8 mouse cellular contexts compared by ENCODE assay signal in the genomic region with DNA sequence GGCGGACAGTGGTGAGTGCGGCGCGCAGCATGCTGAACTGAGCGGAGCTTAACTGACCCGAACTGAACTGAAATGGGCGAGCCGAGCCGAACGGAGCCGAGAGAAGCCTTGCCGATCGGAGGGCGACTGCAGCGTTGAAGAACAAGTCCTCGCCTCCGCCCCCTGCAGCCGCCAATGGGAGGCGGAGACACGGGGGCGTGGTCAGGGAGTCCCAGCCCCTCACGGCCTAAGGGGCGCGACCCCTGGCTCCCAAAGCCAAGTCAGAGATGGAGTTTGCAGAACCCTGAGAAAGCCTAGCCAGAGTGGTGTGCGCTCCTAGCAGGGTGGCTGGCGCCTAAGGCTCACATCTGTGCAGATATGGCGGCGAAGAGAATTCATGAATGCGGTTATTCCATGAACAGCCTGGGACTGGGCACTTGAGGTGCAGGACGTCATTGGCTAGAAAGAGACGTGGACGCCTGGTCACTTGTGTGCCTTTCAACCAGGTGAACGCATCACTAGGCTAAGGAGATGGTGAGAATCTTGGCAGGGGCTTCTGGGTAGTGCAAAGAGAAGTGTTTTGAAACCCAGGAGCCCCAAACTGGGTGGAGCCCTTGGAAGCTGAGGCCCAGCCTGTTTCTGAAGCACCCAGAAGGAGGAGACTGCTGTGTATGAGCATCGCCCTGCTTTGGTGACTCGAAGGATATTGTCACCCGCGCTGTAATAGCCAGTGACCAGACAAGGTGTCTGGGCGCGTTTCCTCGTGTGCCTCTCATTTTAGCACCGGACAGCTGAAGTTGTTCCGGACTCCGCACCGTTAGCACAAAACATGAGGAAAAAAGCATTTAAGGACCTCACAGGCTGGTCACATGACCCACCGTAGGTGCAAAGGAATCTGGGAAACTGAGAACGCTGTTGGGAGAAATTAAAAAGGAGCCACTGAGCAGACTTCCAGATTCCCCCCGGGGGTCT. TPM values are rescaled to one million over a fixed set of nuclear protein-coding genes. Genes with fewer than 3 reads are reported as not detected.
A peak's percentile ranks its signal among the peaks of the same experiment; 100 is the strongest.
DNase-seq lines count a peak whose midpoint lies in the region; ATAC-seq and TF ChIP-seq lines count a peak whose summit lies in the region.

A gene (minus strand): TSS at position 374 of the 951 bp plus-strand sequence.

- peak within 1 kb of the TSS; percentile 86 for H3K9ac ChIP-seq in forebrain, embryonic 13.5 days
- peak within 1 kb of the TSS; percentile 96 for H3K9ac ChIP-seq in liver, postnatal 0 days (replicated peaks)
- H3K9ac ChIP-seq in neural tube, embryonic 14.5 days (replicated peaks; ENCODE audit: low read depth, low read length), result peak within 1 kb of the TSS; percentile 41

- H3K4me1 ChIP-seq in E14TG2a.4 (replicated peaks; ENCODE audit: low read depth, low read length), result peaks cover 75% of the 10 kb centered on the region
- H3K4me1 ChIP-seq in forebrain, embryonic 13.5 days, result peaks cover 19% of the 10 kb centered on the region
- peaks cover 39% of the 10 kb centered on the region for H3K4me1 ChIP-seq in liver, postnatal 0 days (ENCODE audit: insufficient read depth)
- H3K4me1 ChIP-seq in neural tube, embryonic 14.5 days (ENCODE audit: control insufficient read depth, insufficient read depth, low read length), result peaks cover 10% of the 10 kb centered on the region; the same call in 1 of the 2 replicates

- DNase-seq in c-Kit-positive CD71-positive TER-119-positive erythroid progenitor cells, embryonic 14.5 days (ENCODE audit: low spot score), result peak; percentile 76
- peak; percentile 88 to 91 for DNase-seq in heart, postnatal 10 days
- no peak for DNase-seq in large intestine, adult 2 months (ENCODE audit: low read depth, low spot score)
- peak; percentile 92 for DNase-seq in liver, postnatal 0 days
- peak; percentile 93 for DNase-seq in testis, postnatal 10 days (ENCODE audit: low spot score)

- TF ChIP-seq CTCF in E14TG2a.4 (conservative IDR thresholded peaks at IDR 0.05; ENCODE audit: low read length), result no peak
- TF ChIP-seq CTCF in liver, postnatal 0 days (IDR thresholded peaks at IDR 0.05; ENCODE audit: low read depth), result peak; percentile 42

- H3K27me3 ChIP-seq in E14TG2a.4 (ENCODE audit: insufficient read depth, low read length), result no peaks in the 10 kb centered on the region
- peaks cover 6% of the 10 kb centered on the region; the same call in 1 of the 2 replicates for H3K27me3 ChIP-seq in forebrain, embryonic 13.5 days
- H3K27me3 ChIP-seq in liver, postnatal 0 days (ENCODE audit: insufficient read depth, low read length), result no peaks in the 10 kb centered on the region
- H3K27me3 ChIP-seq in neural tube, embryonic 14.5 days (ENCODE audit: control insufficient read depth, insufficient read depth, low read length), result no peaks in the 10 kb centered on the region

- H3K4me3 ChIP-seq in E14TG2a.4 (replicated peaks; ENCODE audit: low read length), result peak within 1 kb of the TSS; percentile 89
- peak within 1 kb of the TSS; percentile 68 for H3K4me3 ChIP-seq in forebrain, embryonic 13.5 days
- H3K4me3 ChIP-seq in liver, postnatal 0 days (ENCODE audit: low read depth, low read length), result peak within 1 kb of the TSS; percentile 85
- peak within 1 kb of the TSS; percentile 46 for H3K4me3 ChIP-seq in neural tube, embryonic 14.5 days (ENCODE audit: low read depth, low read length)

- H3K4me2 ChIP-seq in forebrain, embryonic 13.5 days, result peak within 1 kb of the TSS; percentile 93
- peak within 1 kb of the TSS; percentile 98 for H3K4me2 ChIP-seq in liver, postnatal 0 days (ENCODE audit: low read depth, low read length)
- H3K4me2 ChIP-seq in neural tube, embryonic 14.5 days (ENCODE audit: low read depth, low read length), result peak within 1 kb of the TSS; percentile 77

- intact Hi-C loops in heart, postnatal 10 days (cut with DNase I), result loop anchor here (5.0 kb wide), 1 partner anchor 141 kb away; a partner anchor contains a TSS

- peak within 1 kb of the TSS; percentile 44 for H3K27ac ChIP-seq in forebrain, embryonic 13.5 days
- peak within 1 kb of the TSS; percentile 98 for H3K27ac ChIP-seq in liver, postnatal 0 days (ENCODE audit: low read depth)
- H3K27ac ChIP-seq in neural tube, embryonic 14.5 days (ENCODE audit: low read depth, low read length), result peak within 1 kb of the TSS; percentile 80

- WGBS in forebrain, embryonic 13.5 days, result 3% methylated on average over 47 of the region's 47 CpGs
- 1% methylated on average over 47 of the region's 47 CpGs for WGBS in large intestine, adult 2 months
- 3% methylated on average over 47 of the region's 47 CpGs for WGBS in liver, postnatal 0 days (ENCODE audit: insufficient replicate concordance)
- 2% methylated on average over 47 of the region's 47 CpGs for WGBS in neural tube, embryonic 14.5 days

- no peak for TF ChIP-seq EP300 in liver, postnatal 0 days (IDR thresholded peaks at IDR 0.05; ENCODE audit: low read depth)

- peaks cover 31% of the 10 kb centered on the region for H3K36me3 ChIP-seq in E14TG2a.4 (ENCODE audit: insufficient read depth, low read length)
- no peaks in the 10 kb centered on the region for H3K36me3 ChIP-seq in forebrain, embryonic 13.5 days (ENCODE audit: poor library complexity, severe bottlenecking)
- H3K36me3 ChIP-seq in liver, postnatal 0 days (replicated peaks; ENCODE audit: insufficient read depth, low read length), result peaks cover 3% of the 10 kb centered on the region; the same call in 1 of the 2 replicates
- H3K36me3 ChIP-seq in neural tube, embryonic 14.5 days (ENCODE audit: control insufficient read depth, insufficient read depth, low read length), result no peaks in the 10 kb centered on the region

- no peaks in the 10 kb centered on the region for H3K9me3 ChIP-seq in E14TG2a.4 (ENCODE audit: low read length)
- no peaks in the 10 kb centered on the region for H3K9me3 ChIP-seq in forebrain, embryonic 13.5 days (replicated peaks)
- no peaks in the 10 kb centered on the region for H3K9me3 ChIP-seq in liver, postnatal 0 days (ENCODE audit: low read length)
- no peaks in the 10 kb centered on the region for H3K9me3 ChIP-seq in neural tube, embryonic 14.5 days (ENCODE audit: control insufficient read depth, low read length)

- ATAC-seq in forebrain, embryonic 13.5 days, result peak; percentile 89
- ATAC-seq in liver, postnatal 0 days, result peak; percentile 86
- peak; percentile 86 for ATAC-seq in neural tube, embryonic 14.5 days (ENCODE audit: low read depth)

RNA-seq across cellular contexts. Expression of the gene that starts here (rescaled TPM):
- 80.8 and 98.1 TPM in 2 replicates for polyA plus RNA-seq in forebrain, embryonic 13.5 days (2015; fragmentation: Nextera tagmentation; extraction: Ambion mirVana)
- total RNA-seq in heart, postnatal 10 days (2021), result 100 to 1,000 TPM; 114 to 134 TPM
- 215 and 293 TPM in 2 replicates for polyA plus RNA-seq in large intestine, adult 2 months (2012; rRNA removed)
- 395 and 411 TPM in 2 replicates for polyA plus RNA-seq in liver, postnatal 0 days (2015; fragmentation: Nextera tagmentation; extraction: Ambion mirVana)
- polyA plus RNA-seq in neural tube, embryonic 14.5 days (2014; fragmentation: Nextera tagmentation; extraction: Ambion mirVana), result 39.0 and 66.5 TPM in 2 replicates

Comparison
In these comparisons a context has a peak if more than half of its experiments do, and no peak if none do; other contexts are left out.
1. H3K27ac ChIP-seq: peak in every context shown above with its lines; median percentile 98 in liver, postnatal 0 days; 80 in neural tube, embryonic 14.5 days; 44 in forebrain, embryonic 13.5 days.
2. H3K9ac ChIP-seq: peak in every context shown above with its lines; median percentile 96 in liver, postnatal 0 days; 86 in forebrain, embryonic 13.5 days; 41 in neural tube, embryonic 14.5 days.